Mouse (Mus musculus): ENCODE results near the gene Mettl14. TPM values are rescaled to one million over a fixed set of nuclear protein-coding genes. Genes with fewer than 3 reads are reported as not detected.

Gene Mettl14
- total RNA-seq, 2 experiments from 2014 or later: 13.9 to 15.9 TPM

DNA sequence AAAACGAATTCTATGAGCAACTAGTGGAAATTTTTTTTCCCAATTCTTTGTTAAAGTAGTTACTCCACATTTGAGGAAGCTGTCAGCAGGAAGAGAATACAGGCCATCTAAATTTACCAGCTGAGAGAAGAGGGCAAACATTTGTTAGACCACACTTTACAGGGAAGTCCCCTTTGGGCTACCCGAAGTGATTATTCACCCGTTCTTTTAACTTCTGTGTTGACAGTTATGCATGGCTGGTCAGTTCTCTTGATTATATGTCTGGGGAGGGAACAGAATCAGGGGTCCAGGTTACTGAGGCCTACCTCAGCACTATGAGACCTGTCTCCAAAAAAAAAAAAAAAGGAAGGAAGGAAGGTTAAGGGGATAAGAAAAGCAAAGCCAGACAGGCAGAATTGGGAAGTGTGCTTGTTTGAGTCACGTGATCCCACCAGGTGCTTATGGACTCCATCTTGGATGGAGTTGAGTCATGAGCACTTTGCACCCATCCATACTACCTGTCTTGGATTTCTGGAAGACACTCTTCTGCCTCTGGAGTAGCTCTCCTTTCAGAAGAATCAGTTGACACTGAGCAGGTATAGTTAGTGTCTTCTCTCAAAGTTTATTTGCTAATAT lies 29.4 kb downstream of the Mettl14 start:
- no peak for DNase-seq

GRCm38 (mm10) chr3:123354388-123354787 lies 31.5 kb downstream of the Mettl14 start:
- DNase-seq: no peak

- DNase-seq: no peak
These were observed 32.2 kb downstream of the Mettl14 start for GRCm38 (mm10) chr3:123353661-123354060.

GRCm38 (mm10) chr3:123353183-123353582 lies 32.7 kb downstream of the Mettl14 start:
- DNase-seq: no peak

GRCm38 (mm10) chr3:123351519-123351918 lies 34.4 kb downstream of the Mettl14 start:
- DNase-seq: no peak

- DNase-seq: no peak
These were observed 35.3 kb downstream of the Mettl14 start for GRCm38 (mm10) chr3:123350602-123351001.

DNA sequence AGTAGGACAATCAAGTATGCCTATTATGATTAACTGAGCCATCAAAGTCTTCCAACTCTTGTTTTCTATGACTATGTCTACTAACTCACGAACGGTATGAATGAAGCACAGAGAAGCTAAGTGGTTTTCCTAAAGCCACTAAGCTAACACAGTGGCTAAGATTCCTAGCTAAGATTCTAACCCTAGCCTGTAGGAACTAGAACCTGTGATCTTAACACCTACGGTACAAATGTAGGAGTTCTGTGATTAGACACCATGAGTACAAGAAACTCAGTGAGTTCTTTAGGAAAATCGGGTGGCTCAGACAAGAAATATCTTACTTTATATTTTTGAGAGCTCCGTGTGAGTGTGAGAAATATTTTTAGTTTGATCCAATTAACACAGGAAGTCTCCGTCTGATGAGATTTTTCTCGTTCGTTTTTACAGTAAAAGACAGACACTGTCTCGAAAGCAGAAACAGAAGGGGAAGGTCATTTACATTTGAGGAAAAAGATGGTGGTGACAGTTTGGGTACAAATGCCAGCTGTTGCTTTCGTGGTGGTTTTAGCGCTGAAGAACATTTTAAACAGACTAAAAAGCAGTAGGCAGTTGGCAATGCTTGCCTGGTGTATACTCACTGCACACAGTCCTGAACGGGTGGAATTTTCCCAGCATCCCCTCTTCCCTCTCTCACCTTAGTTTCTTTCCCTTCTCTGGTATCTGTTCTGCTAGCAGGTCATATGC lies 37.7 kb downstream of the Mettl14 start:
- no peak for DNase-seq

DNA sequence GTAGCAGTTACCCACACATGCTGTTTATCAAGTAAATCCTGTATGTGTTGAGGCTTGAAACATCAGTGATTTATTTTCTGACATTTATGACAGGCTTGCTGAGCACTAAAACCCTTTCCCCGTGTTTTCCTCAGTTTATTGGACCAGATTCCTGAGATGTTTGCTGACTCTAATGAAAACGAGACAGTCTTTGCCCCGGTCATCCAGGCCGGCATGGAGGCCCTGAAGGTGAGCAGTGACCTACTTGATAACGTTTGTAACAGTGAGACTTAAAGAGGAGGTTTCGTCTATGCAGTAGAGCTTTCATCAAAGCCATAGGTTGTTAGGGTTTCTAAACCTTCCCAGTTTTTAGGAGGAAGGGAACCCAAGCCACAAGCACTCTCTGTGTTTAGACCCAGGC lies 42.2 kb downstream of the Mettl14 start:
- DNase-seq: no peak

DNA sequence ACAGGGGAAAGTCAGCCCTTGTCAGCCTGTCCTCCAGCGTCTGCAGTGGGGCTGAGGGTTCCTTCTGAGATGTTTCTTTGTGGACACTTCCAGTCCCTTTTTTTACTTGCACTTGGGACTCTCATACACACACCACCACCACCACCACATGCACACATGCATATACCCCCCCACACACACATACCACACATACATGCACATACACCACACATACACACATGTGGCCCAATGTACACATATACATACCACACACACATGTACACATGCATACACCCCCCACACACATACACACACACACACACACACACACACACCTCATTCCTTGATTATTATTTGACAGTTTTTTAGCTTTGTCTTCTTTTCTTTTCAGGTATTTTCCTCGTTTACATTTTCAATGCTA lies 44.9 kb downstream of the Mettl14 start:
- no peak for DNase-seq

DNA sequence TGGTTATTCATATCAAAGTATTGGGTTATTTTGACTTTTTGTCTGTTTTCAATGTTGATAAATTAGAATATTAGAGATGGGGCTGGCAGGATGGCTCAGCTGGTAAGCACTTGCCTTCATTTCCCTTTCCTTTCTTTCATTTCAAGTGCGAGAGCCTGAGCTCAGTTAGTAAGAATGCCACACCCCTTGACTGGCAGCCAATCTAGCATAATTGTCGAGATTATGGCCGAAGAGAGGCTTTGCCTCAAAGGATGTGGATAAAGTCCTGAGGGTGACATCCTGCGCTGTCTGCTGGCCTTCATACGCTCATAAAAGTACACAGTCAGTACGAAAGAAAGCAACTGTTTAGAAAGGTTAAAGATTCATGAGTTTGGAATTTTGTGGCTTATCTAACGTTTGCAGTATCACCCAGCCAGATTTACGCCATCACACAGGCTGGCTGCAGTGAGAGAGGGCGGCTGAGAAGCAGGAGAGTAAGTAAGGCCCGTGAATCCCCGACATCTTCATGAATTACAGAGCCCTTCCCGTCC lies 47.2 kb downstream of the Mettl14 start:
- no peak for DNase-seq

GRCm38 (mm10) chr3:123337853-123338252 lies 48.1 kb downstream of the Mettl14 start:
- DNase-seq: no peak

GRCm38 (mm10) chr3:123336951-123337350 lies 49.0 kb downstream of the Mettl14 start:
- DNase-seq: no peak

DNA sequence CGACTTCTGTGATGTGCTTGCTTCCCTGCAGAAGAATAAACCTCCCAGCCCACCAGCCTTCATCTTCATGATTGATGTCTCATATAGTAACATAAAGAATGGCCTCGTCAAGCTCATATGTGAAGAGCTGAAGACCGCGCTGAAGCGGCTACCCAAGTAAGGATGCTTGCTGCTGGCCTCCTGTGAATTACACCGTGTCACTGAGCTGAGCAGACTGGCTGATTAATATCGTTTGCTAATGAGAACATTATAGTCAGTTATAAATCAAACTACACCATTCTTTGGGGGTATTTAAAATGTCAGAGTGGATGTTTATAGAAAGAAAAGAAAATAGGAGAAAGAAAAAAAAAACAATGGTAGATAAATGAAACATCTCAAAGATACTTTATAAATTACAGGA lies 49.5 kb downstream of the Mettl14 start:
- no peak for DNase-seq

DNA sequence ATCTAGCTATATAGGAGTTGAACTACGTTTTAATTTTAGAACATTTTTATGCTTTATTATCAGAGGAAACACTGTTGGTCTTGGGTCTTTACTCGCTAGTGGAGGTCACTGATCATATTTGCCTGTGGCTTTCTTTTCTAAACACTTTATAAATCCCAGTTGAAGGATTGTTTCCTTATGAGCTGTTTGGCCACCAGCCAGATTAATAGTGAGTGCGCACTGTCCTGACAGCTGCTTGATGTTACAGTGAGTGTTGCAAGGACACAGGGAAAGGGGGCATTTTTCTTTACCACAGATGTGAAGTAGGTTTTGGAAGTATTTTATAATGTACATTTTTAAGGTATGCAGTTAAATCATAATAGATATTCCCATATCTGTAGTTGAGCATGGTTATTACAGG lies 50.4 kb downstream of the Mettl14 start:
- DNase-seq: no peak

- DNase-seq: no peak
These were observed 51.0 kb downstream of the Mettl14 start for GRCm38 (mm10) chr3:123334947-123335346.

GRCm38 (mm10) chr3:123333055-123333424 lies 52.9 kb downstream of the Mettl14 start:
- no peak for DNase-seq

GRCm38 (mm10) chr3:123332330-123333054 lies 53.4 kb downstream of the Mettl14 start:
- DNase-seq: no peak

DNA sequence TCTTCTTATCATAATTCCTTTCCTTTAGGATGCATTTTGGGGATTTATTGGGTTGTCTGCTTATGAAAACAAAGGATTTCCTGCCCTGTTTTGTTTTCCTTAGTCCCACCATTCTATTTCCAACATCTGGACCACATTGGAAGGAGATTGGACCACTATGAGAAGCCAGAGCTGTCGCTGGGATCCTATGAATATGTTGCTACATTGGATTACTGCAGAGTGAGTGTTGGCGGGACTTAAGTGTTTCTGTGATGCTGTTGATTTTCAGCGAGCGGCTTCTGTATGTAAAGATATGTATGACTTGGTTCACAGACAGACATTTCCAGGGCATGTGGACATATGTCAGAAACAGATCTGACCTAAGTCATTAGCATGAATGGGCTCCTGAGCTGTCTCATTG lies 55.7 kb downstream of the Mettl14 start:
- DNase-seq: no peak

DNA sequence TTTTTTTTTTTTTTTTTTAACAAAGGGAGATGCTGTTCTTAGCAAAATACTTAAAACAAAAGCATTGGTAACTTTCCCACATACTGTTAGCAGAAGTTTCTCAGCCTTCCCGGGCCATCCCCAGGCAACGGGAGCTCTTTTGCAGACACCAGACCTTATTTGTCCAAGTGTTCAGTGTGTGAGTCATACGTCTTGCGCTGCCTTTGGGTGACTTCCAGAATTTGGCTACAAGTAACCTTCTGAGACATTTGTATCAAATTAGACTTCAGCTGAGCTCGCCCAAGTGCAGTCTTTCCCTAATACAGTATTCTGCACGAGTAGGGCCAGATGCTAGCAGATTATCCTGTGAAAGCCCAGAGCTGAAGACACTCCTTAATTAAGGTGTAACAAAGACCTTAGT lies 56.7 kb downstream of the Mettl14 start:
- no peak for DNase-seq

DNA sequence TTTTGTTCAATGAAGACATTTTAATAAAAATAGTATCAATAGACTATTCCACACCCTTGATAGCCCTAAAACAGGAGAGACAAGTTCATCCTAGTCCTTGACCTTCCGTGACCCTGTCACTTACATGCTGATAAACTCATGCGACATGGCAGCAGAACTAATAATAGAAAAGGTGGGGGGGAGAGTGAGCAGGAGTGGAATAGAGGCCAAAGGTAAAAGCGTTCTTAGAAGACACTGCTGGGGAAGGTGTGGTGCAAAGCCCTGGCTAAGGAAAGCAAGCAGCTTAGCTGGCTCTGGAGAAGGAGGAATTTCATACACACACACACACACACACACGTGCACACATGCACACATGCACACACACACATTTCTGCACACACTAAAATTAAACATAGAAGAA lies 61.6 kb downstream of the Mettl14 start:
- DNase-seq: no peak

DNA sequence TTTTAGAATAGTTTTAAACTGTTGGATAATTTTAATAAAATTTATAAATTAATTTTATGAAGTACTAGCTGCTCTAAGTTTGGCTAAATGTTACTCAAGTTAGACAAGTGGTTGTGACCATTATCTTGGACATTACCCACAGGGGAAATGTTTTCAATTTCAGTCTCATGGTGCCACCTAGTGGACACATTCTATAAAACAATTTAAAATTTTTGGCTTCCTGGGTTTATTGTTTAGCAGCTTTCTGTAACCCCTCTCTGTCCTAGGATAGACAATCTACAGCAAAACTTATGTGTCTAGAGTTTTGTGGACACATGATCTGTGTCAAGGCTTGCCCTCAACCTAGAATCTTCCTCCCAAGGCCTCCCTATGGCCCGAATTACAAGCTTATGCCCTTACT lies 63.8 kb downstream of the Mettl14 start:
- no peak for DNase-seq

DNA sequence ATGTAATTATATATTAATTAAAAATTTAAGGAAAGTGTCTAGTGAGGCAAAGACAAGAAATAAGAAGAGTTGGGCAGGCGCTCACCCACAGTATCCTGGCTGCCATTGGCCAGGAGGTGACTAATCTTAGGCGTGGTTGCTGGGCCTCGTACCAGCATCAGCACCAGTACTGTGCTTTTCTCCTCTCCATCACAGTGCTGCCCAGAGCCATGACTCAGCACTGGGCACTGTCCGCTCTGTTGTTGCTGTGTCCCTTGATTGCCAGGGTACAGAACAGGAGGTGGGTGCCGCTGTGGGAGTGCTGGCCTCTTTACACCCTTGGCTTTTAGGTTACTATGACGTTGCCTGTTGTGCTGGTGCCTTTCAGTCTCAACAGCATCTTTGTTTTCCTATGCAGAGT lies 64.3 kb downstream of the Mettl14 start:
- DNase-seq: peak in 1 of 2 experiments; percentile 32

- no peak for DNase-seq
These were observed 65.6 kb downstream of the Mettl14 start for GRCm38 (mm10) chr3:123320341-123320740.
